Mouse (Mus musculus) urinary bladder, postnatal 14 days (tissue): Measurements from ENCODE around the gene Acad10.
A peak's percentile ranks its signal among the peaks of the same experiment; 100 is the strongest.

Source experiments
- DNase-seq: peaks from one replicate; pipeline ENCODE4 v3.0.0; 2021; ENCODE audit warnings: low spot score

Gene Acad10

DNA sequence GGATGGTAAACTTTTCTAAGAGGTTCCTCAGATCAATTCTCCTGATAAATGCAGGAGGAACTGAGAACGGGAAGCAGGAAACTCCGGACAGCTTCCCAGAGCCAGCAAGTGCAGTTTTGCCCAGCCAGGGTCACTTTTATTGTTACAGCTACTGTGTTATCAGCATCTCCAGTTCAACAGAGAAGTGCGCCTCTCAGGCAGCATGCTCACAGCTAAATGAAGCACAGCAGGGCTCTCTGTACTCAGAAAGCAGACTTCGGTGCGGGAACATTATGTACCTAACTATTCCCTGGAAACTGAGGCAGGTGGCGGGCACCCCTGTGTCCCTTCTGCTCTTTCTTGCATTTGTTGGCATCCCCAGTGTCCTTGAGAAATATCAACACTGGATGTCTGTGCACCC lies 64.1 kb downstream of the Acad10 start:
- no peak for DNase-seq

DNA sequence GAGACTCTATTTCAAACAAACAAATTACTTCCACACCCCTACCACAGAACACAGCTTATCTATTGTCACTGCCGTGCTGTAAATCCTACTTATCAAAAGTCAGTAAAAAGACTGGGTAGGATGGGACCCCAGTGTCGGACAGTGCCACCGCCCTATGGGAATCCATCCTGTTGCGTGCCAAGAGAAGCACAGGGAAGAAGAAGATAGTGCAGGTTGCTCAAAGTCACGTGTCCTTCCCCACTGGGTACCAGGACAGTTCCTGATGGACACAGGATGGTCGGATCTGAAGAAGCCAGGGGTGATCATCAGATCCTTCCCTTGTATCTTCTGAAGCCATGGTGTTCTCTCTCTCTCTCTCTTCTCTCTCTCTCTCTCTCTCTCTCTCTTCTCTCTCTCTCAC lies 64.6 kb downstream of the Acad10 start:
- DNase-seq = no peak

DNA sequence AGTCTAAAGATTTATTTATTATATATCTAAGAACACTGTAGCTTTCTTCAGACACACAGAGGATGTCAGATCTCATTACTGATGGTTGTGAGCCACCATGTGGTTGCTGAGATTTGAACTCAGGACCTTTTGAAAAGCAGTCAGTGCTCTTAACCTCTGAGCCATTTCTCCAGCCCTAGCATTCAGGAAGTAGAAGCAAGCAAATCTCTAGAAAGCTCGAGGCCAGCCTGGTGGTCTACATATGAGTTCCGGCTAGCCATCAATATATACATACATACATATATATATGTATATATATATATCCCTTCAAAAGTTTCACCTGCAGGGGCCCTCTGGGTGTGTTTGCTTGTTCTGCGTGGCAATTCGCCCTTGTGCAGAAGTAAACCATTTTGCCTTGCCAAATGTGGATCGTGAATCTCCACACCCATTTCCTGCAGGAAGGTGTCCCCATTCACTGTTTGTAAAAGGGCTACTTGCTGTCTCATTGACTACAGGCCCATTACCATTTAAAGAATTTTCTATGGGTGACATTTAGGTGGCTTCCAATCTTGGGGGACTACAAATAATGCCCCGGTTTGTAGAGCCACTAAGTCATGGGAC lies 65.5 kb downstream of the Acad10 start:
- no peak for DNase-seq

DNA sequence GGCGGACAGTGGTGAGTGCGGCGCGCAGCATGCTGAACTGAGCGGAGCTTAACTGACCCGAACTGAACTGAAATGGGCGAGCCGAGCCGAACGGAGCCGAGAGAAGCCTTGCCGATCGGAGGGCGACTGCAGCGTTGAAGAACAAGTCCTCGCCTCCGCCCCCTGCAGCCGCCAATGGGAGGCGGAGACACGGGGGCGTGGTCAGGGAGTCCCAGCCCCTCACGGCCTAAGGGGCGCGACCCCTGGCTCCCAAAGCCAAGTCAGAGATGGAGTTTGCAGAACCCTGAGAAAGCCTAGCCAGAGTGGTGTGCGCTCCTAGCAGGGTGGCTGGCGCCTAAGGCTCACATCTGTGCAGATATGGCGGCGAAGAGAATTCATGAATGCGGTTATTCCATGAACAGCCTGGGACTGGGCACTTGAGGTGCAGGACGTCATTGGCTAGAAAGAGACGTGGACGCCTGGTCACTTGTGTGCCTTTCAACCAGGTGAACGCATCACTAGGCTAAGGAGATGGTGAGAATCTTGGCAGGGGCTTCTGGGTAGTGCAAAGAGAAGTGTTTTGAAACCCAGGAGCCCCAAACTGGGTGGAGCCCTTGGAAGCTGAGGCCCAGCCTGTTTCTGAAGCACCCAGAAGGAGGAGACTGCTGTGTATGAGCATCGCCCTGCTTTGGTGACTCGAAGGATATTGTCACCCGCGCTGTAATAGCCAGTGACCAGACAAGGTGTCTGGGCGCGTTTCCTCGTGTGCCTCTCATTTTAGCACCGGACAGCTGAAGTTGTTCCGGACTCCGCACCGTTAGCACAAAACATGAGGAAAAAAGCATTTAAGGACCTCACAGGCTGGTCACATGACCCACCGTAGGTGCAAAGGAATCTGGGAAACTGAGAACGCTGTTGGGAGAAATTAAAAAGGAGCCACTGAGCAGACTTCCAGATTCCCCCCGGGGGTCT lies 66.6 kb downstream of the Acad10 start, which contains the start of gene Aldh2:
Gene Aldh2, minus strand, starts transcription at position 374 of the 951 bp plus-strand sequence.
- peak; percentile 87 for DNase-seq

GRCm38 (mm10) chr5:121592816-121593407 lies 67.4 kb downstream of the Acad10 start:
- DNase-seq = no peak

DNA sequence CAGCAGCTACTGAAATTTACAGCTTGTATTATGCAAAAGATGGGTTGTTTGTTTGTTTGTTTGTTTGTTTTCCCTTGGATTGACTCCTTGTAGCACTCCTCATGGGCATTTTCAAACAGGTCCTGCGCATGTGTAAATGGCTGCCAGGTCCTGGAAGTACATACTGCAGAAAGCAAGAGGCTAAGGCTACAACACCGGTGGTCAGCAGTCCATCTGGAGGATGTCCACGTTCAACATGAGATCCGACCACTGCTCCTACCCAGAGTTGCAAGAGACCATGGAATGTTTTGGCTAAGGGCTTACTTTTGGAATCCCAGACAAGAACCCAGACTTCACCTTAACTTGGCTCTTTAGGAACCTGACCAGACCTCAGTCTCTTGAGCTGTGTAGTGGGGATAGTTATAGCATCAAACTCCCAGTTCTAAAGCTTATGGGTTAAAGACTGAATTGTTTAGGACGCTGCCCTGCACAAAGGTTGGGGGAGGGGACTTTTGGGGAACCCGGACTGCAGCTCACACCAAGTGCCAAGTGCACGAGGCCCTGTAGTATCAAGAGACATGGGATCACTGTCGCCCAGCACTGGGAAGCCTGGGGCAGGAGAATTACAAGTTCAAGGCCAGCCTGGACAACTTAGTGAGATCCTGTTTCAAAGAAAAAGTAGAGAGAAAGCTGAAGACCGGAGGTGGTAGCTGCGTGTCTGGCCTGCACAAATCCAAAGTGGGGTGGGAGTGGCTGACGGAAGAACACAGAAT lies 68.1 kb downstream of the Acad10 start:
- no peak for DNase-seq

GRCm38 (mm10) chr5:121591417-121592063 lies 68.8 kb downstream of the Acad10 start:
- peak; percentile 33 for DNase-seq

GRCm38 (mm10) chr5:121589928-121590327 lies 70.4 kb downstream of the Acad10 start:
- no peak for DNase-seq

GRCm38 (mm10) chr5:121586400-121587039 lies 73.8 kb downstream of the Acad10 start:
- DNase-seq = peak; percentile 55

GRCm38 (mm10) chr5:121585699-121586098 lies 74.6 kb downstream of the Acad10 start:
- DNase-seq = no peak

- DNase-seq = no peak
Observed at GRCm38 (mm10) chr5:121585005-121585404, 75.3 kb downstream of the Acad10 start.

DNA sequence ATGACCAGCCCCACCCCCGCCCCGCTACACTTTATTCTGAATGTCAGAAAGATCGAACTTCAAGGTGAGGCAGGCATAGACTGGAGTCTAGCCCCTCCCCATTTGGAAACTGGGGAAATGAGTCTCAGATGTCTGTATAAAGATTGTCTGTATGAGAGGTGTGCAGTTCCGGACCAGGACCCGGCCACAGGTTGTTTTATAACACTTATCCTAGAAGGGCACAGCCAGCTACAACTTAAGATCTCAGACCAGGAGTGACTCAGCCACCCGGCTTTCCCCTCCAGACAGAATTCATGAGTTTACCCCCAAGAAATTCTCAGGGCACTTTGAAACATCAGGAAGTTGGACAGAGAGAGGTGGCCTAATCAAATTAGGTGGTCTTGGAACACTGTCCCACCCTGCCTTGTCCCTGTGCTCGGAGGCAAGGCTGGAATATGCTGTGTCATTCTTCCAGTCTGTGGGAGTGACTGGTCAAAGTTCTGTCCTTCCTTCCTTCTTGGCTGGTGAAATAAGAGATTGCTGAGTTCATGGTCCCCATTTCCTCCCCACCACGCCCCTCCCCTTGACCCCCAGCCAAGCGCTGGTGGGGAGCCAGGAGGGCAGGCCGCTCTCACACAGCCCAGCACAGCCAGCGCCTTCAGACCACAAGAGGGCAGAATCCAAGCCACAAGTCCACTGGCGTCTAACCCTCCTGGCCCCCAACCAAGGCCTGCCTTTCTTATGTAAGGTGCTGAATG lies 76.4 kb downstream of the Acad10 start:
- peak; percentile 93 for DNase-seq

DNA sequence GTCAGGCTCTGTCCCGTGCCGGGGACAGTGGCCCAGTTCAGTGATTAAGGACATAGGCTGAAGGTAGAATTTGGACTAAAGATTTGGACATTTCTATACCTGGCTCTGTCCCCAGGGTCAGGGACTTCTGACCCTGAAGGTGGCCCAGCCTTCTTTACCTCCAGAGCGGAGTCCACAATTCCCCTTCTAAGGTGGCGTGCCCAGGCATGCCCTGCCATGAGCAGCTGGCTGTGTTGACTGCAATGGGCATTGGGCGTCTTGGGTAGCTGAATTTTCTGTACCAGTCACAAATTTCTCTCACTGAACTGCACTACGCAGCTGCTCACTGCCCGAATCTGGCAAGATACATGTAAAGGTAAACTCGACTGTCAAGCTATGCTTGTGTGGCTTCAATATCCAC lies 78.4 kb downstream of the Acad10 start:
- no peak for DNase-seq

DNA sequence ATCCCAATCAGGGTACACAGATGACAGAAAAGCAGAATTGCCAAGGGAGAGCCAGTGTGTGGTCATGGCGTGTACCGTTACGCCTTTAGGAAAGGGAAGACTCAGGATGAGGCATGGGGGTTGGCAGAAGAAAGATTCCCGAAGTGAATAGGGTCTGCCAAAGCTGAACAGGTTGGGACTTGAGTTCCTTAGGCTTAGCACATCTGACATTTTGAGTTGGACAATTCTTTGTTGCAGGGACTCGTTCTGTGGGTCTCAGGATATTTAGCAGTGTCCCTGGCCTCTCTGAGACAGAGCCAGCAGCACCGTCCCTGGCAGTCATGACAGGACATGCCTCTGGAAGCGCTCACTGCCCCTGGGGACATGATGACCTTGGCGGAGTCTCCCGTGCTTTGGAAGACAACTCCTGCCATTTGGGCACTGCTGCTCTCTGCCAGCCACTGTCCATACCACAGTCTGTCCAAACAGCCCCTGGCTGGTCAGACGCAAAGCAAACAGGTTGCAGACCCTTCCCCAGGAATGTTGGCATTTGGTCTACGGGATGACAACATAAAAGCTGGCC lies 83.3 kb downstream of the Acad10 start:
- no peak for DNase-seq

DNA sequence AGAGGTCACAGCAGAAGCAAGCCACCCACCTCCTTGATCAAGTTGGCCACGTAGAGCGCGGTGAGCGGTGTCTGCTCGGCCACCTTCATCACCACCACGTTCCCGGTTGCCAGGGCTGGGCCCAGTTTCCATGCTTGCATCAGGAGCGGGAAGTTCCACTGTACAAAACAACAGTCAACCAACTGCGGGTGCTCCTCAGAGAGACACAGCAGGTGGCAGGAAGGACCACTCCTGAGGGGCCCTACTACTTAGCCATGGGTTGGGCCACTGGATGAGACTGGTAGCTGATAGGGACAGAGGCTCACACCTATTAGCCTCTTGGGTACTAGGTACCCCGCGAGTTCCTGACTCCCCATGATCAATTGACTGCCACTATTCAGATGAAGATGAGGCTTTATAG lies 84.4 kb downstream of the Acad10 start:
- DNase-seq = no peak

DNA sequence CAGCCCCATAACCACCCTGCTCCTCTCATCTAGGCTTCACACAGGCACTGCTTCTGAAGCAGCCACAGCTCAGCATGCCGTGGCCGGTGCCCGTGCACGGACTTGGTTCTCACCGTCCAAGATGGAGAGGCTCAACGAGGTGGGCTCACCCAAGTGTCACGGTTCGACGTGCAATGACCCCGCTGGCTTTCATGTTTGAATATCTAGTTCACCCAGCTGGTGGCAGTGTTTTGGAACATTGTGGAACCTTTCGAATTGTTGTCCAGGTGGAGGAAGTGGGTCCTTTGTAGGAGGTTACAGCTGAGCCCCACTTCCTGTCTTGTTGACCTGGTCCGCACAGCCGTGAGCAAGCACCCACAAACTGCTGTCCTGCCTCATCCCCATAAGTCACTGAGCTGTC lies 86.2 kb downstream of the Acad10 start:
- DNase-seq = no peak
